Mouse (Mus musculus): Measurements from ENCODE around the gene Cfap161. TPM values are rescaled to one million over a fixed set of nuclear protein-coding genes. Genes with fewer than 3 reads are reported as not detected.

Cfap161 gene
- not detected in 2 replicates for polyA plus RNA-seq (2012; ENCODE audit: low replicate concordance)

GRCm38 (mm10) chr7:83794705-83795104 is at the start of gene Cfap161:
TSS of gene Cfap161 (minus strand) at chr7:83794880.

GRCm38 (mm10) chr7:83745413-83746106 is 49.1 kb downstream of the Cfap161 start, which contains the start of gene Il16:
TSS of gene Il16 (minus strand) at chr7:83745726.

Other genes starting within 250 kb of the Cfap161 start
- gene Tmc3, start 210.0 kb downstream of the Cfap161 start, polyA plus RNA-seq (2012; ENCODE audit: low replicate concordance) = 0.13 TPM in 1 of 2 replicates, not detected in the other
- gene Stard5, start 162.9 kb downstream of the Cfap161 start, polyA plus RNA-seq (2012; ENCODE audit: low replicate concordance) = 4.8 and 8.4 TPM in 2 replicates
- 32.2 and 115 TPM in 2 replicates for gene Il16, start 49.2 kb downstream of the Cfap161 start, polyA plus RNA-seq (2012; ENCODE audit: low replicate concordance)
- 23.1 and 50.5 TPM in 2 replicates for gene Tlnrd1, start 89.4 kb upstream of the Cfap161 start, polyA plus RNA-seq (2012; ENCODE audit: low replicate concordance)
- gene Mesd, start 89.6 kb upstream of the Cfap161 start, polyA plus RNA-seq (2012; ENCODE audit: low replicate concordance) = 6.8 and 32.6 TPM in 2 replicates